Mouse (Mus musculus) stomach, postnatal 0 days (tissue): ENCODE measurements at regions not wholly inside any gene's neighbourhood (a gene's known extent, or its start where the extent isn't known, plus 50 kb on each side); places are given as distances from the start of the nearest gene placed in this dataset.

Experiments
- ATAC-seq: fragments of 200-750 bp; cut with Nextera tagmentation; 2 replicates; pipeline ENCODE4 v1.8.0; 2017; ENCODE audit not compliant: low FRiP score, low TSS enrichment
- DNase-seq: peaks from one replicate; pipeline ENCODE4 v3.0.0-alpha.2; 2016; ENCODE audit warnings: low spot score
- H3K27ac ChIP-seq: fragments of 300-500 bp; sonication (generic); replicated peaks from 2 replicates; pipeline ENCODE4 v1.5.1; 2014; ENCODE audit warnings: mild to moderate bottlenecking, control low read depth
- H3K27me3 ChIP-seq: fragments of 300-500 bp; sonication (generic); 2 replicates; pipeline ENCODE4 v1.6.1; 2014; ENCODE audit warnings: low read length; ENCODE audit not compliant: control insufficient read depth, insufficient read depth
- H3K36me3 ChIP-seq: fragments of 300-500 bp; sonication (generic); 2 replicates; pipeline ENCODE4 v1.6.1; 2014; ENCODE audit warnings: low read length, mixed read lengths; ENCODE audit not compliant: control insufficient read depth, insufficient read depth
- H3K4me1 ChIP-seq: fragments of 300-500 bp; sonication (generic); replicated peaks from 2 replicates; pipeline ENCODE4 v1.6.1; 2014; ENCODE audit warnings: antibody characterized with exemption; ENCODE audit not compliant: control insufficient read depth, insufficient read depth
- H3K4me2 ChIP-seq: fragments of 300-500 bp; sonication (generic); replicated peaks from 2 replicates; pipeline ENCODE4 v1.6.1; 2014; ENCODE audit warnings: low read depth, mild to moderate bottlenecking, control low read depth, moderate library complexity
- H3K4me3 ChIP-seq: fragments of 300-500 bp; sonication (generic); 2 replicates; pipeline ENCODE4 v1.5.1; 2014; ENCODE audit warnings: low read depth, low read length, control low read depth
- H3K9ac ChIP-seq: fragments of 300-500 bp; sonication (generic); 2 replicates; pipeline ENCODE4 v1.6.1; 2014; ENCODE audit warnings: mild to moderate bottlenecking, low read length, control low read depth, mixed read lengths
- H3K9me3 ChIP-seq: fragments of 300-500 bp; sonication (generic); 2 replicates; pipeline ENCODE4 v1.6.1; 2016; ENCODE audit warnings: low read length; ENCODE audit not compliant: control insufficient read depth
- CTCF ChIP-seq: IDR thresholded peaks from 2 replicates; pipeline ENCODE4 v1.5.1; 2016; ENCODE audit warnings: antibody characterized with exemption, low read depth, mild to moderate bottlenecking, moderate library complexity
- EP300 ChIP-seq: optimal IDR thresholded peaks from 2 replicates; pipeline ENCODE3; 2016; ENCODE audit warnings: antibody characterized with exemption
- WGBS: fragments of 180-500 bp; shearing (Covaris S2); extraction: QIAGEN DNeasy Blood & Tissue Kit; methylation state at CpG from one replicate; pipeline ENCODE4 v1.1.7; 2014; 5-methylcytosine and 5-hydroxymethylcytosine counted together

- no peak overlapping the region for H3K4me2 ChIP-seq
- WGBS = 80% methylated on average over 3 of the region's 3 CpGs
- H3K4me3 ChIP-seq = no peak overlapping the region
- no peaks in the 10 kb centered on the region for H3K27me3 ChIP-seq
- no peak overlapping the region for H3K9ac ChIP-seq
- no peak for TF ChIP-seq CTCF
- TF ChIP-seq EP300 = no peak
- no peak for DNase-seq
- H3K27ac ChIP-seq = no peak overlapping the region
- H3K9me3 ChIP-seq = no peaks in the 10 kb centered on the region
- no peaks in the 10 kb centered on the region for H3K36me3 ChIP-seq
- no peak for ATAC-seq
- H3K4me1 ChIP-seq = no peaks in the 10 kb centered on the region
These were observed 63.9 kb upstream of the Ldlrad3 start for GRCm38 (mm10) chr2:102250101-102250500.

DNA sequence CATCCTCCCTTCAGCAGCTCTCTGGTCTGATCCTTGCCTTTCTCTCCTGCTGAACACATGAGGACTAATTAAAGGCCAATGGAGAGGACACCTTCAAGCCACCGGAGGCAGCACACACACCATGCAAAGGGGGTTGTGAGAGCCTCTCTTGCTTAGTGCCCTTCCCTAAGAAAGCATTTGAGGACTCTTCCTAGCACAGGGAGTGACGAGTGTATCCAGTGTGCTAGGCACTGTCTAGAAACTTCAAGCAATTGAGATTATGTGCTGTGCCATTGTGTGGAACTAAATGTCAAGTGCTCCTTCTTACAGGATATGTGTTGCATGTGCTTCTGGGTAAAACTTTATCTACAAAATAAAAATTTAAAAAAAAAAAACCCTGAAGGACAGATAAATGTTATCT, 60.3 kb upstream of the Ldlrad3 start:
- DNase-seq = no peak
- Histone ChIP-seq H3K36me3 (no peaks in the 10 kb centered on the region), H3K9me3 (no peaks in the 10 kb centered on the region), H3K27ac (no peak overlapping the region), H3K4me3 (no peak overlapping the region), H3K27me3 (no peaks in the 10 kb centered on the region), H3K4me2 (no peak overlapping the region), H3K9ac (no peak overlapping the region), H3K4me1 (no peaks in the 10 kb centered on the region)
- 68% methylated on average over 2 of the region's 2 CpGs for WGBS
- TF ChIP-seq CTCF (peak; percentile 33), EP300 (no peak)
- ATAC-seq = no peak

- ATAC-seq (no peak), DNase-seq (no peak)
- Histone ChIP-seq H3K27ac (no peak overlapping the region), H3K36me3 (no peaks in the 10 kb centered on the region), H3K27me3 (no peaks in the 10 kb centered on the region), H3K4me3 (no peak overlapping the region), H3K9me3 (no peaks in the 10 kb centered on the region), H3K4me2 (no peak overlapping the region), H3K9ac (no peak overlapping the region), H3K4me1 (no peaks in the 10 kb centered on the region)
- TF ChIP-seq CTCF (no peak), EP300 (no peak)
- 46% methylated on average over 2 of the region's 2 CpGs for WGBS
These were observed 58.3 kb upstream of the Ldlrad3 start for GRCm38 (mm10) chr2:102244491-102244890.

- no peaks in the 10 kb centered on the region for H3K9me3 ChIP-seq
- ATAC-seq (no peak), DNase-seq (no peak)
- H3K4me1 ChIP-seq = no peaks in the 10 kb centered on the region
- H3K9ac ChIP-seq = no peak overlapping the region
- no peaks in the 10 kb centered on the region for H3K27me3 ChIP-seq
- no peak overlapping the region for H3K4me3 ChIP-seq
- H3K36me3 ChIP-seq = no peaks in the 10 kb centered on the region
- no peak overlapping the region for H3K4me2 ChIP-seq
- H3K27ac ChIP-seq = no peak overlapping the region
- 87% methylated on average over 7 of the region's 7 CpGs for WGBS
- TF ChIP-seq CTCF = no peak
These were observed 55.4 kb upstream of the Ldlrad3 start for GRCm38 (mm10) chr2:102241626-102242025.

DNA sequence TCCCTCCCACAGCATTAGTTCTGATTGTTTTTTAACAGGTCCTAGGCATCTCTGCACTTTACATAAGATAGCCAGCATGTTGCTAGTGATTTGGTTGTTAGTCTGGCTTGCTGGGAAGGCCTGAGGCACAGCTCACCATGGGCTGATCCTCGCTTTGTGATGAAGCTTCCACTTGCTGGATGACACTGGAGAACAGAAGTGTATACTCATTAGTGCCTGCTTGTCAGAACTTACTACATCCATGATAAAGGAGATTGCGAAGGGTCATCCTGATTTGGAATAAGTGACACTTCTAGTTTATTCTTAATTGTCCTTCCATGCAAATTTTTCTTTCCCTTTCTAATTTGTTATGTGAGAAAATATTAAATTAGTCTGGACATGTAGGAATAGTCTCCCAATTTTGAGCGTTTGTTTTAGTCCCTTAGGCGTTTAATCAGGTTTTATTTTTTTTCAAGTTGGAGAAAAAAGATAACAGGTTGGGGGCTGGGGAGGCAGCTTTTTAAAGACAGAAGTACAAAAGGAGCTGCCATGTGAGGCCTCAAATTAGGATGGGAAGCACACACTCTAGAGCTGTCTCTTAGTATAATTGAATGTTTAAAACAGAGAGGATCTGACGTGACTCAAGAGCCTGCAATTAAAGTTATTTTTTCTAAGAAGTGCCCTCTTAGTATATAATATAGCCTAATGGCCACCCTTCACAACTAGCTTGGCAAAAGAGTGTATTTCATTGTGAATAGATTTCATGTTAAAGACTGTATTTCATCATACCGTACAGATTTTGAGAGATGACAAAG, 53.7 kb upstream of the Ldlrad3 start:
- WGBS = 75% methylated on average over 6 of the region's 6 CpGs
- TF ChIP-seq EP300 (no peak), CTCF (no peak)

More for the DNA sequence above, 53.7 kb upstream of the Ldlrad3 start:
- H3K9ac ChIP-seq = no peak overlapping the region
- DNase-seq (no peak), ATAC-seq (no peak)
- H3K4me3 ChIP-seq = no peak overlapping the region
- no peak overlapping the region for H3K4me2 ChIP-seq
- no peaks in the 10 kb centered on the region for H3K9me3 ChIP-seq
- H3K27me3 ChIP-seq = no peaks in the 10 kb centered on the region
- H3K4me1 ChIP-seq = no peaks in the 10 kb centered on the region
- no peaks in the 10 kb centered on the region for H3K36me3 ChIP-seq
- H3K27ac ChIP-seq = no peak overlapping the region
